Mouse (Mus musculus) telencephalon, adult 2 months (tissue): ENCODE measurements around the gene Fam8a1.

Experiments used
- DNase-seq: peaks from one replicate; pipeline ENCODE4 v3.0.0-alpha.2; 2011; ENCODE audit warnings: low read depth, low spot score

The Fam8a1 gene

GRCm38 (mm10) chr13:46674601-46675000 is 5.3 kb downstream of the Fam8a1 start:
- DNase-seq = no peak

DNA sequence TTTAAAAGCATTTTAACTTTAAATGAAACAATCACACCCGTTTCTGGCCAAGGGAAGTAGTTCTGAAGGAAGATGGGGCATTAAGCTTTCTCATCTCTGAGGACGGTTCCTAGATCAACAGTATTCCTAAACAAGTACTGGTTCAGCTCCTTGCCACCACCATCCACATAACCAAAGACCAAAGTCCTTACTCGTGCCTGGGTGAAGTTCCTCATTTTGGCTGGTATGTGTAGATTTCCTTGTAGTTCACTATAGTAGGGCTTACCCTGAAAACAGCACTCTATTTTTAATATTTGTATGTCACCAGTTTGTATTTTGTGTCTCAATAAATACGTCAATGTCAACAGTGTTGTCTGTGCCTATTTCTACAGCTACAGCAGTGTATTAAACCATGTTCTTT is 8.4 kb downstream of the Fam8a1 start:
- no peak for DNase-seq

- no peak for DNase-seq
Observed at GRCm38 (mm10) chr13:46682921-46683320, 13.6 kb downstream of the Fam8a1 start.

DNA sequence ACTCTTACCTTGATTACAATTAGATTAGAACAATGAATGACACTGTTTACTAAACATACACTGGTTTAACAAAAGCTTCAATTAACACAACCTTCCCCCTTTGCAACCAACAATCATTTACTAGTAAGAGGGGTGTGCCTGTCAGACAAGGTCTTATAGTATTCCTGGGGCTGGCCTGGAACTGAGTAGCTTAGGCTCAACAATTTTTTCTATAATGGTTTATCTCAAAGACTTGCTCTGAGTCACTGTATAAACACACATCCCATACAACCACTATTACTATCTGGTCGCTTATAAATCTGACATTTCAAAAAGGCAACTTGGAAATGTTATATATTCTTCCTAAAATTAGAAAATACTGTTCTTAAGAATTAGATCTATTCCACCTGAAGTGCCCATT is 14.0 kb downstream of the Fam8a1 start:
- no peak for DNase-seq

- DNase-seq = no peak
Observed at GRCm38 (mm10) chr13:46690559-46691241, 21.4 kb downstream of the Fam8a1 start.

DNA sequence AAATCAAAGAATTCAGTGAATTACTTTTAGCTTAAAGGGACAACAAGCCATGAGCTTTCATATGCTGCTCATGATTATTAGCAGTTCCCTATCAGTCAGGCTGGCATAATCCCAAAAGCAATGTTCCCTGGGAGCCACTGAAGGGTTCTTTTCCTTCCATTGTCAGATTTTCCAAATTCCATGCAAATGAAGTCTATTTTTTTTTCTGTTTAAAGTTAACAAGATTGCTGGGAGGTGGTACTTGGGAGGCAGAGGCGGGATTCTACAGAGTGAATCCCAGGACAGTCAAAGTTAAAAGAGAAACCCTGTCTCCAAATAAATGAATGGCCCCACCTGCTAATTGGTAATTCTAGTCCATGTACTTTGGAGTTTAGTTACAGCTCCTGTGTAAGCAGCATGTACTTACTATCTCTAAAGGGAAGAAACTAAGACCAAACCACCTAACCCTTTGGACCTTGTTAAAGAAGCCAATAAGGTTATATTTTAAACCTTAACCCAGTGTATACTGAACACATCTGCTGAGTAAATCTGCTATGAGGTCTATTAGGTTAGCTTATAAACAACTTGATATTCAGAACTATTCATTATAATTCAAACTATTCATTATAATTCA is 26.1 kb downstream of the Fam8a1 start:
- no peak for DNase-seq

DNA sequence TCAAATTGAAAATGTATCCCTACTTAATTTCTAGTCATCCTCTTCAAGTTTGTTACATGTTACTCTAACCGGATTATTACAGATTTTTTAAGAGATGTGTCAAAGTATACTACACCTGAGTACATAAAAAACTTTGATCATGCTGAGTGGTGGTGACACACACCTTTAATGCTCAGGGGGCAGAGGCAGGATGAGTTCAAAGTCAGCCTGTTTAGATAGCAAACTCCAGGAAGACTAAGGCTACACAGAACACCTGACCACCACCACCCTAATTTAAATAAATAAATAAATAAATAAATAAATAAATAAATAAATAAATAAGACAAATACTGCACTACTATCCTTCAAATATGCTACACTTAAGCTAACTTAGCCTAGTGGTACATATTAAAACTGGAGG is 26.6 kb downstream of the Fam8a1 start:
- no peak for DNase-seq

DNA sequence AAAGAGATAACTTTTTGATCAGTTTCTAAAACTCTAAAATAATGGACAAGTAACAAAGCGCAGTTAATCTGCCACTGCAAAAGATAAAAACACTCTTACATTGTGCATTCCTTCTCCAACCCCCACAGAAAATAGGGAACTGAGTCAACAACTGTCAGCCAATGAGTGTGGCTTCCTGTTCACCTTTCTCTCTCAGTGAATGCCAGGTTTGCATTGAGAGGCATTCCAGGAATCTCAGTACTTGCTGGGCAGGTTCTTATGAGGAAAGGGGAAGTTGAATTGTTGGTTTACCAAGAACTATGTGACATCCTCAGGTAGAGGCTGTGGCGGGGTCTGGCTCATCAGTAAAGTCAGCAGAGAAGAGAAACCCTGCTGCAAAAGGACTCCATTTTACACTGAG is 27.5 kb downstream of the Fam8a1 start:
- no peak for DNase-seq

DNA sequence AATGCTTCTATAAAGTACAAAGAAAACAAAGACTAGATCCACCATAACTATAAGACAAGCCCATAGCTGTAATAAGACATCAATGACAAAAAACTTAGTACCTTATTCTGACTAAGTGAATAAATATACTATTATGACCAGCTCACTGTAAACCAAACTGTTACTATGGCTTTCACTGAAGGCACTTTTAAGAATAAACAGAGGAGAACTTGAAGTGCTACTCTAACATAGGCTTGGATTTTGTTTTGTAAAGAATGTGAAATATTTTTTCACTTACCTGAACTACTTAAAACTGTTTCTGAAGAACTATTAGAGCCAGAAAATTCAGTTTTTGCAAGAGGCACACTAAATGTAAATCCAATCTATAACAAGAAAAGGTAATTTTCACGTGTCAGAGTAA is 30.1 kb downstream of the Fam8a1 start:
- no peak for DNase-seq

- no peak for DNase-seq
Observed at GRCm38 (mm10) chr13:46701486-46701885, 32.2 kb downstream of the Fam8a1 start.

DNA sequence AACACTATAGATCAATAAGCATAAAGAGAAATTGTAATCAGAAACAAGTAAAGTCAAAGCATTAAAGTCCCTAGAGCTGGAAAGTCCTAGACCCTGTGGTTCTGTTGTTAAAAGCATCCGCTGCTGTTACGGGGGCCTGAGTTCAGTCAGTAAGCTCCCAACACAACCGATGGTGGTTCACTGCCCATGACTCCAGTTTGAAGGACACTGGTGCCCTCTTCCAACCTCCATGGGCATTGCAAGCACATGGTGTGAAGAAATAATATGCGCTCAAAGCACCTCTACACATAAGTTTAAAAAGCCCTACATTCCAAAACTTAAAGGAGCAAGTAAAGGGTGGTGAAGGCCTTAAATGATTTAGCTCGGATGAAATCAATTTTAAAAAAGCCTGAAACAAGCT is 33.8 kb downstream of the Fam8a1 start:
- DNase-seq = no peak

- DNase-seq = no peak
Observed at GRCm38 (mm10) chr13:46713486-46713885, 44.2 kb downstream of the Fam8a1 start.

- no peak for DNase-seq
Observed at GRCm38 (mm10) chr13:46715976-46716639, 46.8 kb downstream of the Fam8a1 start.

DNA sequence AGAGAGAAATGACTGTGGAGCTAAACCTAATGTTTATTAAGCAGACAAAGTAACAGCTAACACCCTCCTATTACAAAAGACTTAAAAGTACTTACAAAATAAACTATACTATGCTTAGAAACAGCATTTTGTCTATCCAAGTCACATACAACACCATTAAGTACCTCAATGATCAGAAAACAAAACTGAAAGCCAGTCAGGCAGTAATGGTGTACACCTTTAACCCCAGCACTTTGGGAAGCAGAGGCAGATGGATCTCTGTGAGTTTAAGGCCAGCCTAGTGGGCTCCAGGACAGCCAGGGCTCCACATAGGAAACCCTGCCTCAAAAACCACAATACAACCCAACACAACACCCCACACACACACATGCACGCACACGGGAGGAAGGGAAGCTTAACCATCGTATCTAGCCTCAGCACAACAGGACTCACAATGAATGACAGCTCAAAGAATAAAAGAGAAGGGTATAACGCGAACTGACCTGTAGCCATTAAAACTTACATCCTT is 49.6 kb downstream of the Fam8a1 start:
- DNase-seq = no peak

DNA sequence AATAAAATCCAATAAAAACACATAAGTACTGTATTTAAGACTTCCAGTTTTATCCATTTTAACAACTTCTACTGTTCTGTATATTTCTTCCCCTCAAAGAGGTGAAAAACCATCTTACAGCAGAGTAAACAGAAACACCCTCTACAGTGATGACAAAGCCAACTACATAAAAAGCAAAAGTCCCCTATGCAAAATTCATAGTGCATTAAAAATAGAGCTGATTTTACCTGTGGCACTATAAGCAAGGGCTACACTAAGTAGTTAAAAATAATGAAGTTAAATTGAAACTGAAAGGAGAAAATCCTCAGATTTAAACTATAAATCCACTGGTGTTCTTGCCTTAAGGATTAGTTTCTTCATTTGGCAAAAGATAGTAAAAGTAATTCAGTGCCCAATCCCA is 51.7 kb downstream of the Fam8a1 start:
- DNase-seq = no peak

- peak; percentile 13 for DNase-seq
Observed at GRCm38 (mm10) chr13:46724371-46724770, 55.0 kb downstream of the Fam8a1 start.

GRCm38 (mm10) chr13:46725227-46725626 is 55.9 kb downstream of the Fam8a1 start:
- DNase-seq = no peak

DNA sequence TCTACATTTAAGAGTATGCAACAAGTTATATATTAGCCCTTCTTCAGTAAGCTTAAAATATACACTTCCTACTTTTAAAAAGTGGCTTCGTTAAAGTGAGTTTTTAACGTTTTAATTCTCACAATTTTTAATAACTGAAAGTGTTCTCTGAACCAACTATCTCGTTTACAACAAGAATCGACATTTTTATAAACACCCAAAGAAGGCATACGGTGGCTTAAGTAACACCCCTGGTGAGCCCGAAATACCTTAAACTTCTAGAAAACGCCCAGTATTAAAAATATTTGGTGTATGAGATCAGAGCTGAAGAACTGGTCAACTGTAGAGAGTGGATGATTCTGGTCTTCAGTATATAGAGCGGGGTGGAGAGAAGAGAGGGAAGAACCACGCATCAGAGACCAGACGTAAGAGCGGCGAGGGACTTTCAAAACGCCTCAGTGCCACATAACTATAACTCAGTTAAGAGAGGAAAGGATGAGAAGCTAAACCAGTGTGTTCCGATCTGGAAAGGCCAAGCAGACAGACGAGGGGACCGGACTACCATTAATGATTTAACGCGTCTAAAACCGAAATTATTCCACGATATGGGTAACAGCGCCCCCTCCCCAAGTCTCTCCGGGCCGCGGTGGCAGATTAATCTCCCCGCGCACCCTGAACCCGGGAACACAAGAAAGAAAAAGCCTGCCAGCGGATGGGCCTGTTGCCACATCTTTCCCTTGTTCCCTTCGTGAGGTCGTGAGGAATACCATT is 57.1 kb downstream of the Fam8a1 start:
- DNase-seq = no peak

- no peak for DNase-seq
Observed at GRCm38 (mm10) chr13:46727038-46727836, 57.9 kb downstream of the Fam8a1 start.
